Mouse (Mus musculus): ENCODE results near the gene Irf7. TPM values are rescaled to one million over a fixed set of nuclear protein-coding genes. Genes with fewer than 3 reads are reported as not detected.
A peak's percentile ranks its signal among the peaks of the same experiment; 100 is the strongest.

Gene Irf7
- 219 and 278 TPM in 2 replicates for polyA plus RNA-seq (2012; rRNA removed)

- WGBS, result under 1% methylated on average over 25 of the region's 25 CpGs
- DNase-seq, result peak; percentile 73
- Histone ChIP-seq H3K27ac (ENCODE audit: control insufficient read depth, insufficient read depth, low read length) (peak within 1 kb of the TSS; percentile 71), H3K27me3 (ENCODE audit: control insufficient read depth, insufficient read depth, low read length) (no peaks in the 10 kb centered on the region), H3K4me1 (replicated peaks; ENCODE audit: control insufficient read depth, insufficient read depth, low read length) (peaks cover 26% of the 10 kb centered on the region), H3K4me3 (ENCODE audit: control insufficient read depth, insufficient read depth, low read length) (peak within 1 kb of the TSS; percentile 82), H3K36me3 (ENCODE audit: control insufficient read depth, insufficient read depth, low read length) (peaks cover 28% of the 10 kb centered on the region)
- TF ChIP-seq CTCF (IDR thresholded peaks at IDR 0.05; ENCODE audit: borderline replicate concordance, control insufficient read depth, extremely low read depth, insufficient read depth, low read length, poor library complexity) (no peak), POLR2A (IDR thresholded peaks at IDR 0.05; ENCODE audit: control insufficient read depth, extremely low read depth, insufficient read depth, low read length, poor library complexity) (0 out of 2 replicates have a peak, but pooled peaks have one; percentile 26)
Observed at GRCm38 (mm10) chr7:141265739-141266561, at the start of gene Irf7. Irf7 (minus strand) TSS chr7:141266481.

GRCm38 (mm10) chr7:141315974-141316373 is 49.7 kb upstream of the Irf7 start:
- no peak overlapping the region for H3K27ac ChIP-seq (ENCODE audit: control insufficient read depth, insufficient read depth, low read length)
- no peak for TF ChIP-seq POLR2A (IDR thresholded peaks at IDR 0.05; ENCODE audit: control insufficient read depth, extremely low read depth, insufficient read depth, low read length, poor library complexity)
- peak; percentile 63; the same call in 1 of the 2 replicates for TF ChIP-seq CTCF (IDR thresholded peaks at IDR 0.05; ENCODE audit: borderline replicate concordance, control insufficient read depth, extremely low read depth, insufficient read depth, low read length, poor library complexity)
- peaks cover 65% of the 10 kb centered on the region for H3K36me3 ChIP-seq (ENCODE audit: control insufficient read depth, insufficient read depth, low read length)
- H3K27me3 ChIP-seq (ENCODE audit: control insufficient read depth, insufficient read depth, low read length), result no peaks in the 10 kb centered on the region
- peak; percentile 76 for DNase-seq
- H3K4me1 ChIP-seq (replicated peaks; ENCODE audit: control insufficient read depth, insufficient read depth, low read length), result no peaks in the 10 kb centered on the region
- H3K4me3 ChIP-seq (ENCODE audit: control insufficient read depth, insufficient read depth, low read length), result no peak overlapping the region
- 59% methylated on average over 5 of the region's 5 CpGs for WGBS

GRCm38 (mm10) chr7:141315076-141315475 is 48.8 kb upstream of the Irf7 start:
- TF ChIP-seq POLR2A (IDR thresholded peaks at IDR 0.05; ENCODE audit: control insufficient read depth, extremely low read depth, insufficient read depth, low read length, poor library complexity) (no peak), CTCF (IDR thresholded peaks at IDR 0.05; ENCODE audit: borderline replicate concordance, control insufficient read depth, extremely low read depth, insufficient read depth, low read length, poor library complexity) (no peak)
- Histone ChIP-seq H3K27ac (ENCODE audit: control insufficient read depth, insufficient read depth, low read length) (no peak overlapping the region), H3K36me3 (ENCODE audit: control insufficient read depth, insufficient read depth, low read length) (peaks cover 65% of the 10 kb centered on the region), H3K4me1 (replicated peaks; ENCODE audit: control insufficient read depth, insufficient read depth, low read length) (no peaks in the 10 kb centered on the region), H3K27me3 (ENCODE audit: control insufficient read depth, insufficient read depth, low read length) (no peaks in the 10 kb centered on the region), H3K4me3 (ENCODE audit: control insufficient read depth, insufficient read depth, low read length) (no peak overlapping the region)
- DNase-seq, result no peak
- WGBS, result 87% methylated on average over 8 of the region's 8 CpGs

- 90% methylated on average over 2 of the region's 2 CpGs for WGBS
- no peaks in the 10 kb centered on the region for H3K4me1 ChIP-seq (replicated peaks; ENCODE audit: control insufficient read depth, insufficient read depth, low read length)
- DNase-seq, result no peak
- no peak for TF ChIP-seq CTCF (IDR thresholded peaks at IDR 0.05; ENCODE audit: borderline replicate concordance, control insufficient read depth, extremely low read depth, insufficient read depth, low read length, poor library complexity)
- no peak overlapping the region for H3K27ac ChIP-seq (ENCODE audit: control insufficient read depth, insufficient read depth, low read length)
- no peak overlapping the region for H3K4me3 ChIP-seq (ENCODE audit: control insufficient read depth, insufficient read depth, low read length)
- no peaks in the 10 kb centered on the region for H3K27me3 ChIP-seq (ENCODE audit: control insufficient read depth, insufficient read depth, low read length)
- H3K36me3 ChIP-seq (ENCODE audit: control insufficient read depth, insufficient read depth, low read length), result peaks cover 68% of the 10 kb centered on the region
Observed at GRCm38 (mm10) chr7:141314416-141314815, 48.1 kb upstream of the Irf7 start.

GRCm38 (mm10) chr7:141304537-141304936 is 38.3 kb upstream of the Irf7 start:
- 98% methylated on average over 4 of the region's 4 CpGs for WGBS
- Histone ChIP-seq H3K27me3 (ENCODE audit: control insufficient read depth, insufficient read depth, low read length) (no peaks in the 10 kb centered on the region), H3K4me3 (ENCODE audit: control insufficient read depth, insufficient read depth, low read length) (no peak overlapping the region), H3K27ac (ENCODE audit: control insufficient read depth, insufficient read depth, low read length) (no peak overlapping the region), H3K4me1 (replicated peaks; ENCODE audit: control insufficient read depth, insufficient read depth, low read length) (peaks cover 10% of the 10 kb centered on the region), H3K36me3 (ENCODE audit: control insufficient read depth, insufficient read depth, low read length) (peaks cover 41% of the 10 kb centered on the region)
- TF ChIP-seq CTCF (IDR thresholded peaks at IDR 0.05; ENCODE audit: borderline replicate concordance, control insufficient read depth, extremely low read depth, insufficient read depth, low read length, poor library complexity), result no peak
- no peak for TF ChIP-seq POLR2A (IDR thresholded peaks at IDR 0.05; ENCODE audit: control insufficient read depth, extremely low read depth, insufficient read depth, low read length, poor library complexity)
- no peak for DNase-seq

- Histone ChIP-seq H3K27me3 (ENCODE audit: control insufficient read depth, insufficient read depth, low read length) (no peaks in the 10 kb centered on the region), H3K4me3 (ENCODE audit: control insufficient read depth, insufficient read depth, low read length) (no peak overlapping the region), H3K27ac (ENCODE audit: control insufficient read depth, insufficient read depth, low read length) (peak overlapping the region; percentile 56), H3K36me3 (ENCODE audit: control insufficient read depth, insufficient read depth, low read length) (peaks cover 30% of the 10 kb centered on the region), H3K4me1 (replicated peaks; ENCODE audit: control insufficient read depth, insufficient read depth, low read length) (peaks cover 10% of the 10 kb centered on the region)
- peak; percentile 48 for DNase-seq
- TF ChIP-seq POLR2A (IDR thresholded peaks at IDR 0.05; ENCODE audit: control insufficient read depth, extremely low read depth, insufficient read depth, low read length, poor library complexity) (no peak), CTCF (IDR thresholded peaks at IDR 0.05; ENCODE audit: borderline replicate concordance, control insufficient read depth, extremely low read depth, insufficient read depth, low read length, poor library complexity) (no peak)
- 36% methylated on average over 1 of the region's 1 CpGs for WGBS
Observed at GRCm38 (mm10) chr7:141302702-141303268, 36.5 kb upstream of the Irf7 start.
